Mouse (Mus musculus) cerebellum, postnatal 25 days (tissue): Measurements from ENCODE around the gene Eif4g3.
A peak's percentile ranks its signal among the peaks of the same experiment; 100 is the strongest.
"Not testable (repeated sequence)": the region's sequence is repeated elsewhere in the genome, so short reads cannot be mapped to it uniquely, and the experiment has no call there.

Source experiments
- DNase-seq, 2 experiments: peaks; one replicate each; pipeline ENCODE4 v3.0.0; 2021; ENCODE audit warnings: mixed read lengths in 2 of 2

Eif4g3 gene

DNA sequence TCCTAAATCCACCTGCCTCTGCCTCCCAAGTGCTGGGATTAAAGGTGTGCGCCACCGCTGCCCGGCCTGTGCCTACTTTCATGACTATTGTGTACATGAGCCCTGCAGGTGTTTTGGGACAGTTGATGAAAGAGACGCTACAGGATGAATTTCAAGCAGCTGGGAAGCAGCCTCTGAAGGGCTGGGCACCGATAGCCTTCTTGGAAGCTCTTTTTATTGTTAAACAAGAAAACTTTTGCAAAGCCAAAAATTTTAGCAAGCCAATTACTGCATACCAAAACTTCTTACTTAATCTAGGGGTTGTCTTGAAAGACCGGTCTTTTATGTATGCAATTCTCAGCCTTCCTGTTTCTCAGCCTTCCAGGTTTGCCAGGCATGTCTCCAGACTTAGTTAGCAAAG, 36.3 kb downstream of the Eif4g3 start:
- DNase-seq = no peak

DNA sequence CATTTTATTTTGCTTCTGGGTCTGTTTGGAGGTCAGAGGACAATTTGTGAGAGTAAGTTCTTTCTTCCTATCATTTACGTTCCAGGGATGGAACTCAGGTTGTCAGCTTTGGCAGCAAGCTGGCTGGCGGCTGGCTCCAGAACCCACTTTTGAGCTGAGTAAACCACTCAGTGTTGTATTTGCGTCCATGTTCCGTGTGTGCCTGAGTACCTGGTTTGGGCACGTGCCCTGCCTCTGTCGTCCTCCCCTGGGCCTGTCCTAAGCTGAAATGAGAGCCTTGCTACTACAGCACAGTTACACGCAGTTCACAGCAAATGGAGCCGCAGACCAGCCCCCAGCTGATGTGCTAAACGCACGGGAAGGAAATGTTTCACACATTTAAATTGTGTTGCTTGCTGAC, 39.0 kb downstream of the Eif4g3 start:
- DNase-seq = no peak

GRCm38 (mm10) chr4:138033871-138034270, 41.0 kb downstream of the Eif4g3 start:
- no peak for DNase-seq

DNA sequence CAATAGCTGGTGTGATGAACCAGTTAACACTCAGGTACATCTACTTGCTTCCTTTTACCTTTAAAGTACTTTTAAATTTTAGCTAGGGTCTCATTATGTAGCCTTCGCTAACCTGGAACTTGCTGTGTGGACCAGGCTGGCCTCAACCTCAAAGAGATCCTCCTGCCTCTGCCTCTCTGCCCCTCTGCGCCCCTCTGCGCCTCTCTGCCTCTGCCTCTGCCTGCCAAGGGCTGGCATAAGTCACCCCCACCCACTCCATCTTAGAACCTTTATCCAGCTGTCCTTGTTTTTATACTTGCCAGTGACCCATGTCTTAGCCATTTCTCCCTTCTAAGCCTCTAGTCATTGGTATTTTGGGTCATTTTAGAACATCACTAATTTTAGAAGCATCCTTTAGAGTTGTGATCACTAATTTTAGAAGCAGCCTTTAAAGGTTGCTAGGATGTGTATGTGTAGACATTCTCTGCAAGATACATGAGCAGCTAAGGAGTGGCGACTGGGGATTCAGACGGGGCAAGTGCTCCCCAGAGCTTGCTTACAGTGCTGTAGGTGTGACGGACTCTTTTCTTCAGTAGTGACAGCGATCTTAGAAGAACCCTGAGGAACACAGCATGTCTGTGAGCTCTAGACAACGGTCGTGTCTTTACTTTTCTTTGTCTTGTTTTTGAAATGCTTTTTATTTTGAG, 42.8 kb downstream of the Eif4g3 start:
- DNase-seq = no peak

DNA sequence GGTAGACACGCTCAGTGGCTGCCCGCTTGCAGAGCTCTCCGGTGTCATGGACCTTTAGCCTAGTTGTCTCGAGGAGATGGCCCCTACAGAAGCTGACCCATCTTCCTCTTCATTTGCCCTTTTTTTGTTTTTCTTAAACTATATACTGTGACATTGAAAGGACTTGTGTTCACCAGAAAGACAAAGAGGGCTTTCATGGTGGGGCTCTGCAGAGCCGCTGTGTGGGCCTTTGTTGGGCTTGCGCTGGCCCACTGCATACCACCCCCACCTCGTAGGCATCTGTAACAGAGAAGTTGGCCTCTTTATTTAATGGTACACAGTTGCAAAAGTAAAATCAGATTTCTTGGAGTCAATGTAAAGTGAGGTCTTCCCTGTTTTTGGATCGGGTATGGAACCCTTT, 44.3 kb downstream of the Eif4g3 start:
- no peak for DNase-seq

DNA sequence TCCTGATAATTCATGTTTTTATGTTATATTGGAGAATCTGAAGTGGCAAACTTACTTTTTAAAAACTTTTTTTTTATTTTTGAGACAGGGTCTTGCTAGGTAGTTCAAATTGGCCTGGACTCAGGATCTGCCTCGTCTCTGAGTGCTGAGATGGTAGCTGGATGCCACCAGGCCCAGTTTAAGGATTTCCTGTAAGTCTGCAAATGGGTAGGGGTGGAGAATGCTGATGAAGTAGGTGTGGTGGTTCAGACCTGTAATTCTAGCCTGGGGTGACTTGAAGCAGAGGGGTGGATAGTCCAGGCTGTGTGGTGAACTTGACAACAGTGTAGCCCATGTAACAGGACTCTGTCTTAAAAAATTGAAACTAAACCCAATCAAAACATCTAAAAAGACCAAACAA, 45.1 kb downstream of the Eif4g3 start:
- DNase-seq = no peak

GRCm38 (mm10) chr4:138038365-138039274, 45.8 kb downstream of the Eif4g3 start:
- DNase-seq = no peak

DNA sequence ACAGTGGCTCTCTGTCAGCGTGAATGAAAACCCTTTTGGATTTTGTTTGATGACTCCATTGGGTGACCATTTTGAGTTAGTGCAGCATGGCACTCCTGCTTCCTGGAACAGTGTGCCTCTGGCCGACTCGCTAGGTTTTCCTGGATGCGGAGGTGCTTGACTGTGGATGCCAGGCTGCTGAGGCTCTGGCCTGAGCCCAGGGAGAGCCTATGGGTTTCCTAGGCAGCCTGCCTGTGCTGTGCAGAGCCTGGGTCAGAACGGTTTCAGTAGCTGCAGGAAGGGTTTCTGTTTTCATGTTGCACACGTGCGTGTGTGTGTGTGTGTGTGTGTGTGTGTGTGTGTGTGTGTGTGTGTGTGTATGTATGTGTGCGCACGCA, 46.4 kb downstream of the Eif4g3 start:
- DNase-seq = peak; percentile 81 to 83

DNA sequence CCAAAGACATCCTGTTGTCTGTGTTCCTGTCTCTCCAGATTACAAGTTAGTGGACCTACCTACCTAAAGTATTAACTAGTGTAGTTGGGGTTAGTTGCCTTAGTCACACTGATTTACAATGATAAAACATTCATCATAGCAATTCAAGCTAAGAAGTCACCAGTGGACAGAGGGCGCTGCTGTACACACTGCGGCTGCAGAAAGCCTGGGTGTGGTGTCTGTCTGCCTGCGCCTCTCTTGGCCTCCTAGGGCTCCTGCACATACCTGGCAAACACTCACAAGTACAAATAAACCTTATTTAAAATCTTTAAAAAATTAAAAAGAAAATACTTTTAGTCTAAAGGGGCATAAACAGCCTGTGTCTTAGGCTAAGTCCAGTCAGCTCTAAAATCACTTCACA, 47.8 kb downstream of the Eif4g3 start:
- DNase-seq = no peak

- no peak for DNase-seq
Observed at GRCm38 (mm10) chr4:138041566-138042256, 48.9 kb downstream of the Eif4g3 start.

DNA sequence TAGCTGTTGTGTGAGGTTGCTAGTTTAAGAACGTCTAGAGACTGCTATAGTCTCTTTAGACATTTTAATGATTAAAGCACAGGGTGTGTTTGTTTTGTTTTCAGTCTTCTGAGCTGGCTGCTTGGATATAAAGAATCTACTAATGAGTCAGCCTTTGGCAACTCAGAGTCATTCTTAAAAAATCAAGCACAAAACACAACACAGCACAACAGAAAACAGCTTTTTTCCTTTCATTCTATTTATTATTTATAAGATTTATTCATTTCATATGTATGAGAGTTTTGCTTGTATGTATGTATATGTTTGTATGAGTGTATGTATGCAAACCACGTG, 49.4 kb downstream of the Eif4g3 start:
- no peak for DNase-seq

- no peak for DNase-seq
Observed at GRCm38 (mm10) chr4:138042625-138043024, 49.8 kb downstream of the Eif4g3 start.

- DNase-seq = no peak
Observed at GRCm38 (mm10) chr4:138044841-138045500, 52.1 kb downstream of the Eif4g3 start.

- no peak for DNase-seq
Observed at GRCm38 (mm10) chr4:138045809-138046208, 53.0 kb downstream of the Eif4g3 start.

DNA sequence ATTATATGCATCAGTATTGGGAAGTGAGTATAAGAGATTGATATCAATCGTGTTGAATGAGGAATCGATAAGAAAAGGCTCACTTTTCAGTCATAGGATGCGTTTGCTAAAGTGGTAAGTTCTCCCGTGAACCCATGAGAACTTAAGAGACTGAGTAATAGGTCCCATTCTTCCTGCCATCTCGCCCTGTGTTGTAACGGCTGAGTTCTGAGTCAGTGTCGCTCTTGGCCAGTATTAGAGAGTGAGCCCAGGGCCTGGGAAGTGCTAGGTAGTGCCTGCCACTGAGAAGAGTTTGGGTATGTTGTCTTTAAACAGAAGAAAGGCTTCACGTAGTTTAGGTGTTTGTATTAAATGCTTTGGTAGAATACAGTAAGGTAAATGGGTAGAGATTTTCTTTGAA, 53.5 kb downstream of the Eif4g3 start:
- no peak for DNase-seq

GRCm38 (mm10) chr4:138049547-138049946, 56.7 kb downstream of the Eif4g3 start:
- DNase-seq = peak; percentile 60 to 66

- DNase-seq = peak in 1 of 2 experiments; percentile 12
Observed at GRCm38 (mm10) chr4:138051488-138051887, 58.7 kb downstream of the Eif4g3 start.

GRCm38 (mm10) chr4:138056658-138057057, 63.8 kb downstream of the Eif4g3 start:
- DNase-seq = no peak

DNA sequence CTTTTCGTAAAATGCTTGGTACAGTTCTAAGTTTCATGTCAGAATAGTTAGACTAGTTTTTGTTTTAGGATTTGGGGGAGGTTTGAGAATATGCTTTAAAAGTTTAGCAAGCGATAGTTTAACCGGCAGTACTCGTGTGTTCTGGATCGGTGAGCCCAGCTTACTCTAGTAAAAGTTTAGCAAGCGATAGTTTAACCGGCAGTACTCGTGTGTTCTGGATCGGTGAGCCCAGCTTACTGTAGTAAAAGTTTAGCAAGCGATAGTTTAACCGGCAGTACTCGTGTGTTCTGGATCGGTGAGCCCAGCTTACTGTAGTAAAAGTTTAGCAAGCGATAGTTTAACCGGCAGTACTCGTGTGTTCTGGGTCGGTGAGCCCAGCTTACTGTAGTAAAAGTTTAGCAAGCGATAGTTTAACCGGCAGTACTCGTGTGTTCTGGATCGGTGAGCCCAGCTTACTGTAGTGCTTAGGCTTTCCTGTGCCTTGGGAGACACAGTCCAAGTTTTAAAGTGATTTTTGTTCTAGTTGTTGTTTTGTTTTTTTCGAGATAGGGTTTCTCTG, 64.5 kb downstream of the Eif4g3 start:
- DNase-seq = not testable (repeated sequence)

GRCm38 (mm10) chr4:138061161-138061560, 68.3 kb downstream of the Eif4g3 start:
- DNase-seq = no peak

DNA sequence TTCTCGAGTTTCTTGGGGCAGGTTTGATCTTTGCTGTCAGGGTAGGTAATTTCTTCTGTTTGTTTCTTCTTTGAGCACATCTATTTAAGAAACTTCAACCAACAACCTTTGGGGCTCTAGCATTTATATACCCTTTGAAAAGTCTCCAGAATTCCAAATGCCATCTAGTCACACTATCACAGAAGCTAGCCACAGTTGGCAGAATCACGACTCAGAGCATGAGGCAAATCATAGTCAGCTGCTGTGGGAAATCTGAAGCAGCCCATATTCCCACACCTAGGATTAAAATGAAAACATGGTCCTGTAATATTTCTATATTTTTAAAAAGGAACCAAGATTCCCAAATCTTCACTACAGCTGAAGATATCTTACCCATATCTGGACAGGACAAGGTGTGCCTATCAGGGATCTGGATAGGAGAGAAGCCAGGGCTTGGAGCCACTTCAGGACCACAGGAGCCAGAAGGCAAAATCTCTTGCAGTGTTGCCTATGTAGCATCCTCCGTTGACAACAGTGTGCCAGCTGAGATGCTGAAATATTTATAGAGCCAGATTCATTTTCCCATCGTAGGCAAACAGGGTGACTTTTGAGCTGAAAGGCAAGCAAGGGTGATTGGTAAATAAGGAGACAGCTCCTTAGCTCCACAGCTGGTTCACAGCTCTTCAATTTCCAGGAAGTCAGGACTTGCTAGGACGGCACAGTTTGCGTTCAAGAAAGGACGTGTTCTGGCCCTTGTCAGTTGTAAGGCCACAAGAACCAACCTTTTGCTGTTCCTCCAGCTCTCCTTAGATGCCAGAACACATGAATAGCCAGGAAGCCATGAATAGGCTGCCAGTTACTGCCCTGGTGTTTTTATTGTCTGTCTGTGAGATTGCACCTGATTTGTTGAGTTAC, 70.8 kb downstream of the Eif4g3 start:
- DNase-seq = peak; percentile 65
